Mouse (Mus musculus): ENCODE results near the gene Rbfox1. TPM values are rescaled to one million over a fixed set of nuclear protein-coding genes. Genes with fewer than 3 reads are reported as not detected.
A peak's percentile ranks its signal among the peaks of the same experiment; 100 is the strongest.

The Rbfox1 gene
- total RNA-seq, 2 experiments from 2014 or later = 413 to 426 TPM

- DNase-seq (ENCODE audit: low spot score in 2 of 2) = no peak
- H3K4me3 ChIP-seq = no peak overlapping the region
- H3K27ac ChIP-seq = no peak overlapping the region
- TF ChIP-seq CTCF (conservative IDR thresholded peaks at IDR 0.05) = no peak
Measured at GRCm38 (mm10) chr16:6366649-6367048, 481.5 kb downstream of the Rbfox1 start.

GRCm38 (mm10) chr16:6380924-6381323 is 495.8 kb downstream of the Rbfox1 start:
- TF ChIP-seq CTCF (conservative IDR thresholded peaks at IDR 0.05) = no peak
- peak in 1 of 2 experiments; percentile 54 for DNase-seq (ENCODE audit: low spot score in 2 of 2)
- Histone ChIP-seq H3K27ac (peak overlapping the region; percentile 10; the same call in 1 of the 2 replicates), H3K4me3 (no peak overlapping the region)

- no peak overlapping the region for H3K4me3 ChIP-seq
- peak overlapping the region; percentile 10; the same call in 1 of the 2 replicates for H3K27ac ChIP-seq
- TF ChIP-seq CTCF (conservative IDR thresholded peaks at IDR 0.05) = no peak
- no peak for DNase-seq (ENCODE audit: low spot score in 2 of 2)
Measured at GRCm38 (mm10) chr16:6381572-6381971, 496.4 kb downstream of the Rbfox1 start.

- Histone ChIP-seq H3K4me3 (no peak overlapping the region), H3K27ac (no peak overlapping the region)
- no peak for DNase-seq (ENCODE audit: low spot score in 2 of 2)
- no peak for TF ChIP-seq CTCF (conservative IDR thresholded peaks at IDR 0.05)
Measured at GRCm38 (mm10) chr16:6382712-6383111, 497.6 kb downstream of the Rbfox1 start.

GRCm38 (mm10) chr16:6390278-6390930 is 505.2 kb downstream of the Rbfox1 start:
- no peak overlapping the region for H3K4me3 ChIP-seq
- no peak for TF ChIP-seq CTCF (conservative IDR thresholded peaks at IDR 0.05)
- peak; percentile 49 to 57 for DNase-seq (ENCODE audit: low spot score in 2 of 2)
- H3K27ac ChIP-seq = 0 out of 2 replicates have a peak overlapping the region, but pooled peaks have one; percentile 14

- TF ChIP-seq CTCF (conservative IDR thresholded peaks at IDR 0.05) = no peak
- no peak for DNase-seq (ENCODE audit: low spot score in 2 of 2)
- H3K27ac ChIP-seq = peak overlapping the region; percentile 19; the same call in 1 of the 2 replicates
- H3K4me3 ChIP-seq = no peak overlapping the region
Measured at GRCm38 (mm10) chr16:6396676-6397409, 511.7 kb downstream of the Rbfox1 start.

GRCm38 (mm10) chr16:6397635-6398034 is 512.5 kb downstream of the Rbfox1 start:
- DNase-seq (ENCODE audit: low spot score in 2 of 2) = no peak
- Histone ChIP-seq H3K27ac (no peak overlapping the region), H3K4me3 (no peak overlapping the region)
- peak; percentile 64 for TF ChIP-seq CTCF (conservative IDR thresholded peaks at IDR 0.05)

GRCm38 (mm10) chr16:6402816-6403215 is 517.7 kb downstream of the Rbfox1 start:
- H3K27ac ChIP-seq = no peak overlapping the region
- H3K4me3 ChIP-seq = no peak overlapping the region
- no peak for TF ChIP-seq CTCF (conservative IDR thresholded peaks at IDR 0.05)
- DNase-seq (ENCODE audit: low spot score in 2 of 2) = no peak

GRCm38 (mm10) chr16:6414846-6415245 is 529.7 kb downstream of the Rbfox1 start:
- TF ChIP-seq CTCF (conservative IDR thresholded peaks at IDR 0.05) = no peak
- Histone ChIP-seq H3K27ac (no peak overlapping the region), H3K4me3 (no peak overlapping the region)
- DNase-seq (ENCODE audit: low spot score in 2 of 2) = no peak

GRCm38 (mm10) chr16:6421623-6422145 is 536.5 kb downstream of the Rbfox1 start:
- Histone ChIP-seq H3K4me3 (no peak overlapping the region), H3K27ac (no peak overlapping the region)
- TF ChIP-seq CTCF (conservative IDR thresholded peaks at IDR 0.05) = no peak
- DNase-seq (ENCODE audit: low spot score in 2 of 2) = no peak

- no peak for DNase-seq (ENCODE audit: low spot score in 2 of 2)
- Histone ChIP-seq H3K27ac (no peak overlapping the region), H3K4me3 (no peak overlapping the region)
- no peak for TF ChIP-seq CTCF (conservative IDR thresholded peaks at IDR 0.05)
Measured at GRCm38 (mm10) chr16:6423878-6424409, 538.8 kb downstream of the Rbfox1 start.

- TF ChIP-seq CTCF (conservative IDR thresholded peaks at IDR 0.05) = no peak
- no peak overlapping the region for H3K4me3 ChIP-seq
- H3K27ac ChIP-seq = no peak overlapping the region
- no peak for DNase-seq (ENCODE audit: low spot score in 2 of 2)
Measured at GRCm38 (mm10) chr16:6424738-6425137, 539.6 kb downstream of the Rbfox1 start.

Data from layer of hippocampus, adult 2 months (tissue).